Mouse (Mus musculus) ES-Bruce4 (cell line): ENCODE results near the gene Sytl1. TPM values are rescaled to one million over a fixed set of nuclear protein-coding genes. Genes with fewer than 3 reads are reported as not detected.

ENCODE experiments used
- H3K27ac ChIP-seq: 2 replicates; pipeline ENCODE4 v1.5.1; 2012; ENCODE audit warnings: low read length, inconsistent platforms; ENCODE audit not compliant: insufficient read depth
- H3K27me3 ChIP-seq: 2 replicates; pipeline ENCODE4 v1.6.1; 2012; ENCODE audit warnings: mild to moderate bottlenecking, low read length, inconsistent platforms; ENCODE audit not compliant: control insufficient read depth, poor library complexity, insufficient read depth, severe bottlenecking
- H3K36me3 ChIP-seq: 2 replicates; pipeline ENCODE4 v1.6.1; 2012; ENCODE audit warnings: inconsistent platforms, mild to moderate bottlenecking, low read length, moderate library complexity; ENCODE audit not compliant: control insufficient read depth, poor library complexity, insufficient read depth, severe bottlenecking
- H3K4me1 ChIP-seq: one replicate; pipeline ENCODE4 v1.8.1; 2011; ENCODE audit warnings: low read length; ENCODE audit not compliant: control insufficient read depth, insufficient read depth
- H3K4me3 ChIP-seq: 2 replicates; pipeline ENCODE4 v1.5.1; 2011; ENCODE audit warnings: low read depth, mild to moderate bottlenecking, low read length
- H3K9ac ChIP-seq: 2 replicates; pipeline ENCODE4 v1.6.1; 2012; ENCODE audit warnings: low read depth, mild to moderate bottlenecking, inconsistent platforms; ENCODE audit not compliant: poor library complexity, severe bottlenecking
- H3K9me3 ChIP-seq: replicated peaks from 2 replicates; pipeline ENCODE4 v1.6.1; 2012; ENCODE audit warnings: mild to moderate bottlenecking, low read length, inconsistent platforms; ENCODE audit not compliant: control insufficient read depth, poor library complexity, insufficient read depth, severe bottlenecking
- CTCF ChIP-seq: IDR thresholded peaks from one replicate; pipeline ENCODE4 v1.8.1; 2011; ENCODE audit warnings: low read depth, low read length
- EP300 ChIP-seq: IDR thresholded peaks from 2 replicates; pipeline ENCODE4 v1.6.1; 2011; ENCODE audit warnings: low read depth, low read length; ENCODE audit not compliant: insufficient read depth
- POLR2A ChIP-seq: IDR thresholded peaks from one replicate; pipeline ENCODE4 v1.8.1; 2011; ENCODE audit warnings: low read length; ENCODE audit not compliant: insufficient read depth
- polyA plus RNA-seq: library from polyadenylated mRNA; stranded (reverse); fragments of >200 nt; gene quantifications from 2 replicates; pipeline ENCODE4 v1.2.4, GENCODE M21; 2011; ENCODE audit warnings: low read depth; ENCODE audit not compliant: missing spikeins, insufficient read depth, insufficient read length

Gene Sytl1
- polyA plus RNA-seq, 1 experiment: 12.6 TPM

DNA sequence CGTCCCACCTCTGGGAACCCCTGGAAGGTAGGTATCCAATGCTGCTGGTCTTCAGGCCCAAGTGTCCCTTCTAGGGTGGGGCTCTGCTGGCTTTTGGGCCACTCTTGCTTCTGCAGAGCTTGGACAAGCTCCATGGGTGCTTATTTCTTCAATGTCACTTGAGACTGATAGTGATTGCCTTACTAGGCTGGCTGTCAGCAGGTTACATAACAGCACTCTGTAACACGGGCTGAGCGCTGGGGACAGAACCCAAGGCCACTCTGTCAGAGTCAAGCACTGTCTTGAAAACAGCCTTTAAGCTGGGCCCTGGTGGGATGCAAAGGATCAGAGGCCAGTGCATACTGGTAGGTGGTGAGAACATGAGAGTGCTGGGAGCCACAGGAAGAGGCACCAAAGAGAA is 2.4 kb upstream of the Sytl1 start:
- H3K27ac ChIP-seq: no peak overlapping the region
- no peak overlapping the region for H3K9ac ChIP-seq
- peaks cover 28% of the 10 kb centered on the region for H3K36me3 ChIP-seq
- H3K27me3 ChIP-seq: no peaks in the 10 kb centered on the region
- H3K9me3 ChIP-seq: no peaks in the 10 kb centered on the region
- H3K4me3 ChIP-seq: no peak overlapping the region
- peaks cover 2% of the 10 kb centered on the region for H3K4me1 ChIP-seq
- no peak for TF ChIP-seq CTCF
- no peak for TF ChIP-seq POLR2A
- TF ChIP-seq EP300: no peak

DNA sequence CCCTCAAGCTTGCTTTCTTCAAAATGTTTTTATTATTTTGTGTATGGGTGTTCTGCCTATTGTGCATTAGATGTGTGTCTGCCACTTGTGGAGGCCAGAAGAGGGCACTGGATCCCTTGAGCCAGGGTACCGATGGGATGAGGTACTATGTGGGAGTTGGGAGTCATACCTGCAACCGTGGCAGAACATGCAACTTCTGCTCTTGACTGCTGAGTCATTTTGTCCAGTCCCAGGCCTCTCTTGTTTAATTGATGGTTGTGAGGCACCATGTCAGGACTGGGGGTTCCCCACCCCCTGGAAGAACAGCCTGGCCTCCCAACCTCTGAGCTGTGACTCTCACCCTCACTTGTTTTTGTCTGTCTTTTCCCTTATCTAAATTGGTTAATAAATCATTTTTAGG is 1.6 kb upstream of the Sytl1 start:
- H3K27me3 ChIP-seq: no peaks in the 10 kb centered on the region
- H3K4me3 ChIP-seq: no peak overlapping the region
- peaks cover 26% of the 10 kb centered on the region for H3K36me3 ChIP-seq
- TF ChIP-seq CTCF (peak; percentile 2), EP300 (no peak), POLR2A (no peak)
- no peak overlapping the region for H3K9ac ChIP-seq
- no peak overlapping the region for H3K27ac ChIP-seq
- no peaks in the 10 kb centered on the region for H3K9me3 ChIP-seq
- peaks cover 2% of the 10 kb centered on the region for H3K4me1 ChIP-seq

DNA sequence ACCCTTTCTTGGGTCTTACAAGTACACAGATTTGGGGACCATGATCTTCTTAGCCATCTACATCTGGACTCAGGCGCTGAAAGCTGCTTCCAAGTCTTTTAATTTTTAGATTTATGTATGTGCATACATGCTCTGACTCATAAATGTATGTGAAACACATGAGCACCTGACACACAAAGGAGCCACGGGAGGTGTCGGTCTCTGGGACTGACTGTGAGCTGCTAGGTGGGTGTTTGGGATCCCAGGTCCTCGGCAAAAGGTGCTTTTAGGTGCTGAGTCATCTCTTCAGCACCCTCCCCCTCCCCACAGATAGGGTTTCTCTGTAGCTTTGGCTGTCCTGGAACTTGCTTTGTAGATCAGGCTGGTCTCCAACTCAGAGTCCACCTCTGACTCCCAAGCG is 843 bp upstream of the Sytl1 start:
- H3K9me3 ChIP-seq: no peaks in the 10 kb centered on the region
- no peaks in the 10 kb centered on the region for H3K27me3 ChIP-seq
- TF ChIP-seq POLR2A (no peak), EP300 (no peak), CTCF (no peak)
- no peak overlapping the region for H3K9ac ChIP-seq
- H3K4me3 ChIP-seq: no peak overlapping the region
- H3K36me3 ChIP-seq: peaks cover 18% of the 10 kb centered on the region
- no peak overlapping the region for H3K27ac ChIP-seq
- peaks cover 2% of the 10 kb centered on the region for H3K4me1 ChIP-seq

DNA sequence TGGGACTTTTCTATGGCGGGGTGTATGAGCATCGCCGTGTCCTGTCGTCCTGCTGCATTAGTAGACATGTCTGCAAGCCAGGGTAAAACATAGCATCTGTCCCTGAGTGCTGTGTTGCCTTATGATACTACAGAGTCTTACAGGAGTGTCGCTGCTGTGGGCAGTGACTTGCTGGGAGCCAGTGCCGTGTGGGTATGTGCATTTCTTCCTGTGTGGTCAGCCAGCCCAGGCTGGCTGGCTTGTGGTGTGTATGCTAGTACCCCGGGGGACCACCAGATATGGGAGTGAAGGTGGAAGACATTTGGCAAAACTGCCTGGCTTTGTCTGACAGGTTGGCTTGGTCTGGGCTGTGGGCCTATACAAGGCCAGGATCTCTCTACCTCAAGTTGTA is 543 bp downstream of the Sytl1 start:
- Histone ChIP-seq H3K4me3 (peak overlapping the region; percentile 55), H3K9ac (peak overlapping the region; percentile 17; the same call in 1 of the 2 replicates)
- no peak for TF ChIP-seq CTCF
- no peak for TF ChIP-seq EP300
- no peak for TF ChIP-seq POLR2A

DNA sequence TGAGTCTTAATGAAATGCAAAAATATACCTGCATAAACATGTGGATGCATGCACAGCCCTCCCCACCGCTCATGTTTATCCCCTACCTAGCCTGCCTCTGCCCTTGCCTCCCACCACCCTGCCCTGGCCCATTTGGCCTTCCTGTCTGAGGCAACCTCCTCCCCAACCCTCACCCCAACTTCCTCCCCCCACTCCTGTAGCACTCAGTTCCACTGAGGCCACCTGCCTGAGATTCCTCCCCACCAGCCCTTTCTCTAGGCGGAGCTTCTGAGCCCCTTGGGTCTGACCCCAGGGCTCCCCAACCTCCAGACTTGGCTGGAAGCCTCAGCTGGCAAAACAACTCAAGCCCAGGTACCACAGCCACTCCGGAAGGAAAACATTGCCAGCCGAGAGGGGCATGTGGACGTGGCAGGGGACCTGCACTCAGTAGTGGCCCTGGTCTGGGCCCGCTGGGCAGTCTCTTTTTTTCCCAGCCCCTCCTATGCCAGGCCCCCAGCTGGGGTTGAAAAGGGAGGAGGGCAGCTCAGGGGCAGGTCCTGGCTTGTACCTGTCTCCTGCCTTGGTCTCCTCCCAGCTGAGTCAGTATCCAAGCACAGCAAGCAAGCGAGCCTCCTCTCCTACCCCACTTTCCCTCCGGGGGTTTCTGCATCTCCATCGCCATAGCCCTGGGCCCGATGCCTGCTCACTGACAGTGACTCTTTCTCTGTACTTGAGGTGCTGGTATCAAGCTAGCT is 1.1 kb downstream of the Sytl1 start:
- peak overlapping the region; percentile 42 for H3K27ac ChIP-seq
- H3K9ac ChIP-seq: peak overlapping the region; percentile 17
- H3K36me3 ChIP-seq: peaks cover 4% of the 10 kb centered on the region; the same call in 1 of the 2 replicates
- H3K4me3 ChIP-seq: peak overlapping the region; percentile 55
- TF ChIP-seq CTCF (no peak), EP300 (no peak), POLR2A (no peak)
- peaks cover 7% of the 10 kb centered on the region for H3K4me1 ChIP-seq
- H3K27me3 ChIP-seq: no peaks in the 10 kb centered on the region
- H3K9me3 ChIP-seq: no peaks in the 10 kb centered on the region

More for the DNA sequence above, 543 bp downstream of the Sytl1 start:
- Histone ChIP-seq H3K27me3 (no peaks in the 10 kb centered on the region), H3K9me3 (no peaks in the 10 kb centered on the region), H3K4me1 (peaks cover 7% of the 10 kb centered on the region), H3K36me3 (peaks cover 6% of the 10 kb centered on the region; the same call in 1 of the 2 replicates), H3K27ac (peak overlapping the region; percentile 42)

DNA sequence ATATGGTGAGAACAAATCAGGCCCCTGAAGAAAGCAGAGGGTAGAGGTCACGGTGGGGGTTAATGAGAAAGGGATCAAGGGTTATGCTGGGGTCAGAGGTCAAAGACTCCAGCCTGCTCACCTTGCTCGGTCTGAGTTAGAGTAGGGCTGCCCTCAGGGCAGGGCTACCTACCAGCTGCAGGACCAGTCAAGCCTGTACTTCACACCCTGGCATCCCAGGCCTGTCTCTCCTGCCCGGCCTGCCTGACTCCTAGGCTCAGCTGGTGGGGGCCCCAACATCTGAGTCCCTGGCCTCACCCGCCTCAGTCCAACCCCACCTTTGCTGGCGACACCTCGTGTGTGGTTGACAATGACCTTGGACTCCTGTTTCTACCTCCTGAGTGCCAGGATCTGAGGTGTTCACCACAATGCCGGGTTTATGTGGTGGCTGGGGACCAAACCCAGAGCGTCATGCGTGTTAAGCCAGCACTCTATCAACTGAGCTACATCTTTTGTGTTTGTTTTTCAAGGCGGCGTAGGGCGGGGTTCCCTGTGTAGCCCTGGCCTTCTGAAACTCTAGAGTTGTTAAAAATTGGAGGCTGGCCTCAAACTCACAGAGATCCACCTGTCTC is 5.0 kb downstream of the Sytl1 start:
- no peak overlapping the region for H3K9ac ChIP-seq
- no peaks in the 10 kb centered on the region for H3K9me3 ChIP-seq
- TF ChIP-seq EP300 (no peak), POLR2A (no peak), CTCF (no peak)
- H3K36me3 ChIP-seq: no peaks in the 10 kb centered on the region
- H3K4me3 ChIP-seq: no peak overlapping the region
- no peak overlapping the region for H3K27ac ChIP-seq
- H3K27me3 ChIP-seq: no peaks in the 10 kb centered on the region
- H3K4me1 ChIP-seq: peaks cover 5% of the 10 kb centered on the region
